Mouse (Mus musculus) ES-Bruce4 (cell line): Measurements from ENCODE around the gene Mfrp. TPM values are rescaled to one million over a fixed set of nuclear protein-coding genes. Genes with fewer than 3 reads are reported as not detected.

Experiments used
- H3K27ac ChIP-seq: 2 replicates; pipeline ENCODE4 v1.5.1; 2012; ENCODE audit warnings: low read length, inconsistent platforms; ENCODE audit not compliant: insufficient read depth
- H3K27me3 ChIP-seq: 2 replicates; pipeline ENCODE4 v1.6.1; 2012; ENCODE audit warnings: mild to moderate bottlenecking, low read length, inconsistent platforms; ENCODE audit not compliant: control insufficient read depth, poor library complexity, insufficient read depth, severe bottlenecking
- H3K36me3 ChIP-seq: 2 replicates; pipeline ENCODE4 v1.6.1; 2012; ENCODE audit warnings: inconsistent platforms, mild to moderate bottlenecking, low read length, moderate library complexity; ENCODE audit not compliant: control insufficient read depth, poor library complexity, insufficient read depth, severe bottlenecking
- H3K4me1 ChIP-seq: one replicate; pipeline ENCODE4 v1.8.1; 2011; ENCODE audit warnings: low read length; ENCODE audit not compliant: control insufficient read depth, insufficient read depth
- H3K4me3 ChIP-seq: 2 replicates; pipeline ENCODE4 v1.5.1; 2011; ENCODE audit warnings: low read depth, mild to moderate bottlenecking, low read length
- H3K9ac ChIP-seq: 2 replicates; pipeline ENCODE4 v1.6.1; 2012; ENCODE audit warnings: low read depth, mild to moderate bottlenecking, inconsistent platforms; ENCODE audit not compliant: poor library complexity, severe bottlenecking
- H3K9me3 ChIP-seq: replicated peaks from 2 replicates; pipeline ENCODE4 v1.6.1; 2012; ENCODE audit warnings: mild to moderate bottlenecking, low read length, inconsistent platforms; ENCODE audit not compliant: control insufficient read depth, poor library complexity, insufficient read depth, severe bottlenecking
- CTCF ChIP-seq: IDR thresholded peaks from one replicate; pipeline ENCODE4 v1.8.1; 2011; ENCODE audit warnings: low read depth, low read length
- EP300 ChIP-seq: IDR thresholded peaks from 2 replicates; pipeline ENCODE4 v1.6.1; 2011; ENCODE audit warnings: low read depth, low read length; ENCODE audit not compliant: insufficient read depth
- POLR2A ChIP-seq: IDR thresholded peaks from one replicate; pipeline ENCODE4 v1.8.1; 2011; ENCODE audit warnings: low read length; ENCODE audit not compliant: insufficient read depth
- polyA plus RNA-seq: library from polyadenylated mRNA; stranded (reverse); fragments of >200 nt; gene quantifications from 2 replicates; pipeline ENCODE4 v1.2.4, GENCODE M21; 2011; ENCODE audit warnings: low read depth; ENCODE audit not compliant: missing spikeins, insufficient read depth, insufficient read length

Gene Mfrp
- polyA plus RNA-seq, 1 experiment: not detected

GRCm38 (mm10) chr9:44127351-44127801 lies 25.8 kb downstream of the Mfrp start:
- H3K9me3 ChIP-seq: no peaks in the 10 kb centered on the region
- H3K27me3 ChIP-seq: no peaks in the 10 kb centered on the region
- no peaks in the 10 kb centered on the region for H3K36me3 ChIP-seq
- H3K4me3 ChIP-seq: no peak overlapping the region
- no peak for TF ChIP-seq POLR2A
- no peak for TF ChIP-seq CTCF
- TF ChIP-seq EP300: 0 out of 2 replicates have a peak, but pooled peaks have one; percentile 70
- peak overlapping the region; percentile 97 for H3K27ac ChIP-seq
- peak overlapping the region; percentile 51 for H3K9ac ChIP-seq
- H3K4me1 ChIP-seq: peaks cover 10% of the 10 kb centered on the region

- TF ChIP-seq CTCF (no peak), EP300 (no peak), POLR2A (no peak)
- H3K27ac ChIP-seq: peak overlapping the region; percentile 69
- H3K9ac ChIP-seq: peak overlapping the region; percentile 76
- no peaks in the 10 kb centered on the region for H3K27me3 ChIP-seq
- no peaks in the 10 kb centered on the region for H3K36me3 ChIP-seq
- peaks cover 10% of the 10 kb centered on the region for H3K4me1 ChIP-seq
- H3K9me3 ChIP-seq: no peaks in the 10 kb centered on the region
- peak overlapping the region; percentile 61 for H3K4me3 ChIP-seq
Observed at GRCm38 (mm10) chr9:44129633-44130032, 28.1 kb downstream of the Mfrp start.

- no peaks in the 10 kb centered on the region for H3K27me3 ChIP-seq
- peak overlapping the region; percentile 76 for H3K27ac ChIP-seq
- no peaks in the 10 kb centered on the region for H3K36me3 ChIP-seq
- H3K9me3 ChIP-seq: no peaks in the 10 kb centered on the region
- H3K4me1 ChIP-seq: peaks cover 9% of the 10 kb centered on the region
- H3K4me3 ChIP-seq: peak overlapping the region; percentile 61
- peak overlapping the region; percentile 76 for H3K9ac ChIP-seq
- TF ChIP-seq CTCF (no peak), POLR2A (no peak), EP300 (no peak)
Observed at GRCm38 (mm10) chr9:44130034-44130433, 28.5 kb downstream of the Mfrp start.

- no peaks in the 10 kb centered on the region for H3K36me3 ChIP-seq
- no peaks in the 10 kb centered on the region for H3K9me3 ChIP-seq
- H3K27me3 ChIP-seq: no peaks in the 10 kb centered on the region
- no peak for TF ChIP-seq POLR2A
- TF ChIP-seq EP300: 0 out of 2 replicates have a peak, but pooled peaks have one; percentile 14
- TF ChIP-seq CTCF: no peak
- peak overlapping the region; percentile 61 for H3K4me3 ChIP-seq
- H3K27ac ChIP-seq: peak overlapping the region; percentile 76
- peak overlapping the region; percentile 76 for H3K9ac ChIP-seq
- H3K4me1 ChIP-seq: peaks cover 6% of the 10 kb centered on the region
Observed at GRCm38 (mm10) chr9:44130581-44131275, 29.2 kb downstream of the Mfrp start.

GRCm38 (mm10) chr9:44131276-44131590 lies 29.7 kb downstream of the Mfrp start:
- Histone ChIP-seq H3K4me1 (peaks cover 6% of the 10 kb centered on the region), H3K9me3 (no peaks in the 10 kb centered on the region), H3K27ac (no peak overlapping the region), H3K9ac (0 out of 2 replicates have a peak overlapping the region, but pooled peaks have one; percentile 76), H3K4me3 (no peak overlapping the region), H3K36me3 (no peaks in the 10 kb centered on the region), H3K27me3 (no peaks in the 10 kb centered on the region)
- TF ChIP-seq CTCF (no peak), EP300 (no peak), POLR2A (no peak)

GRCm38 (mm10) chr9:44132200-44132599 lies 30.7 kb downstream of the Mfrp start:
- H3K9me3 ChIP-seq: no peaks in the 10 kb centered on the region
- no peaks in the 10 kb centered on the region for H3K27me3 ChIP-seq
- H3K27ac ChIP-seq: no peak overlapping the region

More at GRCm38 (mm10) chr9:44132200-44132599, 30.7 kb downstream of the Mfrp start:
- peaks cover 7% of the 10 kb centered on the region for H3K4me1 ChIP-seq
- no peak for TF ChIP-seq CTCF
- no peak for TF ChIP-seq POLR2A
- no peak for TF ChIP-seq EP300
- H3K36me3 ChIP-seq: peaks cover 7% of the 10 kb centered on the region
- no peak overlapping the region for H3K4me3 ChIP-seq
- H3K9ac ChIP-seq: no peak overlapping the region
